Mouse (Mus musculus) activated CD4-positive, CD25-positive, alpha-beta regulatory T cell, adult 4 months (primary cell): Measurements from ENCODE around the gene Ankfy1. TPM values are rescaled to one million over a fixed set of nuclear protein-coding genes. Genes with fewer than 3 reads are reported as not detected.
A peak's percentile ranks its signal among the peaks of the same experiment; 100 is the strongest.
"Not testable (repeated sequence)": the region's sequence is repeated elsewhere in the genome, so short reads cannot be mapped to it uniquely, and the experiment has no call there.

ENCODE experiments used
- ATAC-seq: one replicate; pipeline ENCODE4 v1.8.0; 2017
- polyA plus RNA-seq, 2 experiments: library from polyadenylated mRNA; unstranded; fragments of 100-300 nt; shearing (Covaris generic); gene quantifications; one replicate each; pipeline ENCODE4 v1.2.1; 2017

Ankfy1 gene
- polyA plus RNA-seq, 2 experiments from 2014 or later = 33.2 to 41.2 TPM

DNA sequence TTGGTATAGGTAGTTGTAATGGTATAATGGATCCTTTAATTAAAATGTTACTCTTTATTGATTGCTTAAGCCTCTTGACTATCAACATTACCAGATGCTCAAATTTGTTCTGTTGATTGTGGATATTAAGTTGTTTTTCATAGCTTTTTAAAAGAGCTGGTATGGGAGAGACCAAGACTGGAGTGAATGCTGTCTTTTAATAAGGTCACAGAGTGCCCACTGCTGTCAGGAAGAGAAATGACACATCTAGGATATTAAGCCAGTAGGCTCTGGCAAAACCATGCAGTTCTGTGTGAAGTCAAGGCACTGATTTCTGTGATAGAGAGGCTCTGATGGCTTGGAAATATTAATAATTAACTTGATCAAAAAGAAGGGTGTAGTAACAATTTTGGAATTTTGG, 34.1 kb downstream of the Ankfy1 start:
- ATAC-seq = no peak

GRCm38 (mm10) chr11:72726023-72726422, 36.2 kb downstream of the Ankfy1 start:
- no peak for ATAC-seq

DNA sequence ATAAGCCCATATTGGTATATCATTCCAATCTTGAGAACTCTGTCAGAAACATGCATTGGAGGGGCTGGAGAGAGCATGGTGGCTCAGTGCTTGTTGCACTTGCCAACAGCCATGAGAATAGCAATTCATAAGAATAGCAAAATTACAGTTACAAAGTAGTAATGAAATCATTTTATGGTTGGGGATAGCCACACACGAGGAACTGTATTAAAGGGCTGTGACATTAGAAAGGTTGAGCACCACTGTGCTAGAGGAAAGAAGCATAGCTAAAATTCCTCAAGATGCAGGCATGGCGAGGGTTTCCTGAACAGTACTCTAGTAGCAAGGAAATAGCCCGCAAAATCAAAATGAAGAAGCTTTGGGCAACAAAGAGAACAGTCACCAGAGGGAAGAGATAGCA, 43.9 kb downstream of the Ankfy1 start:
- no peak for ATAC-seq

DNA sequence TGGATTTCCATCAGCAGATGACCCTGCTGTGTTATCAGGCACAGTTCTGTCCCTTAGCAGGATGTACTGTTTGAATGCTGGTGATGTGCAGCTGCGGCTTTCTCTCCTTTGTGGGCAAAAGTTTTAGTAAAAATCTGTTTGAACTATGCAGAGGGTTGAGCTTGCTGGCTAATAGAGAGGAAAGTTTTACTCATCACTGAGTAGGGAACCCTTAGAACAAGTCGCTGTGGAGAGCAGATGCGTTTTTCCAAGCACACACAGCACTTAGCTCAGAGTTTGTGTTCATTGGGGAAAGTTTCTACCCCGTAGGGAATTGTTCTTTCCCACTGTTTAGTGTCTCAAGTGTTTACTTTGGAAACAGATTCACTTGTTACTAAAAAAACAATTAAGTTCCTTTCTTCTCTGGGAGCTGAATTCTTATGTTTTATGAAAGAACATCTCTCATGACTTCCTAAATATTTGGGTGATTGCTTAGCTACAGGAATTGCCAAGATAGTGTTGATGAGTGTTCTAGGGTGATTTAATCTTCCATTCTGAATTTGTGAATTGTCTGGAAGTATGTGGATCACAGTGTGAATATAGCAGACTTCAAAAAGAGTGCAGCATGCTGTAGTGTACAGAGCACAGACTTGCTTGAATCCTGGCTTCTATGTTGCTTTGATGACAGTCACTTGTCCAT, 45.2 kb downstream of the Ankfy1 start:
- ATAC-seq = no peak

DNA sequence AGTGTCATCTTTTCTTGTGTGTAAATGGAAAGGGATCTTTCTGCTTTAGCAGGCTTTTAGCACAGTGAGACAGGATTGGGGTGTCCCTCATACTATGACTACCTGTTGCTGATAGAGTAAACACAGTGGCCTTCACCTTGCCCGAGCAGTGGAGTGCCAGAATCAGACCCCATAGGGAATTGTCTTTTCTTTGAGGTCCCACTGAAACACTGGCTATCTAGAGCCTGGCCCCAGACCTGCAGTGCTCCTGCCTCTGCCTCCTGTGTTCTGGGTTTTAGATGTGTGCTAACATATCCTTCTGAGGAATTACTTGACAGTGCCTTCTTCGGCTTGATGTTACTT, 45.7 kb downstream of the Ankfy1 start:
- no peak for ATAC-seq

DNA sequence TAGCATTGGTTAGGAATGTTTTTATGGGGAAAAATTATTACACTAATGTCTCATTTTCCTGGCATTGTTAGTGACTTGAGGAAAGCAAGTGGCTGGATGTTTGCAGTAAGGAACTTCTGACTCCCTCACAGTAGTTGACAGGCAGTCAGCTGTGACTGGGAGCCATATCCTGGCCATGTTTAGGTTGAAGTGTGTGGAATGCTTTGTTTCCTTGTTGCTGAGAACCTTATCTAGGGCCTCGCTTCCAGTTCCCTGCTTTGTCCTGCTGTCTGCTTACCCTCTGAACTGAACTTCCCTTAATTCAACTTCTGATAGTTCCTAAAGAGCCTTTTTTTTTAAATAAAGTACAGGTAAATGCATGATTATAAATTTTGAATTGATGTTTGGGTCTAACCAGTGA, 46.5 kb downstream of the Ankfy1 start:
- no peak for ATAC-seq

DNA sequence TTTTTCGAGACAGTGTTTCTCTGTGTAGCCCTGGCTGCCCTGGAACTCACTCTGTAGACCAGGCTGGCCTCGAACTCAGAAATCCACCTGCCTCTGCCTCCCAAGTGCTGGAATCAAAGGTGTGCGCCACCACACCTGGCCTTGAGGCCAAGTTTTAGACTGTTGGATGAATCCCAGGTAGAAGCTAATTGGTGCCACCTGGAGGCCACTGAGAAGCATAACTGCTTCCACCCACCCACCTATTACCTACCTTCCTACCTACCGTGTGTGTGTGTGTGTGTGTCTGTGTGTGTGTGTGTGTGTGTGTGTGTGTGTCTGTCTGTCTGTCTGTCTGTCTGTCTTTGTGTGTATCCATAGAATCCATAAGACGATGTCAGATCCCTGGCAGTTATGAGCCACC, 47.7 kb downstream of the Ankfy1 start:
- peak; percentile 43 for ATAC-seq

DNA sequence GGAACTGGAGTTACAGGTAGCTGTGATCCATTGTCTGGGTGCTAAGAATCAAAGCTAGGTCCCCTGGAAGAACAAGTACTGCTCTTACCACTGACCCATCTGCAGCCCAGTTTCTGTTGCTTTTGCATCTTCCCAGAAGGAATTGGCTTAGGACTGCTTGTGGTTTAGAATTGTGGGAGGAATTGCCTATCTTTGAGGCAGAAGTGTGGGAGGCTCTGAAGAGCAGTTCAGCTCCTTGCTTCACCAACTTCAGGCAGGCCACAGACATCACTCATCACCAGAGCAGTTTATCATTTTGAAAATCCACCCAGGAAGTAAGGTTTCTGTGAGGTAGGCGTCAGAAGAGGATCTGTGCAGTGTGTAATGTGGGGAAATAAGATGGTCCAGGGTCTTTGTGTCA, 49.2 kb downstream of the Ankfy1 start:
- no peak for ATAC-seq

GRCm38 (mm10) chr11:72751956-72752355, 62.1 kb downstream of the Ankfy1 start:
- no peak for ATAC-seq

DNA sequence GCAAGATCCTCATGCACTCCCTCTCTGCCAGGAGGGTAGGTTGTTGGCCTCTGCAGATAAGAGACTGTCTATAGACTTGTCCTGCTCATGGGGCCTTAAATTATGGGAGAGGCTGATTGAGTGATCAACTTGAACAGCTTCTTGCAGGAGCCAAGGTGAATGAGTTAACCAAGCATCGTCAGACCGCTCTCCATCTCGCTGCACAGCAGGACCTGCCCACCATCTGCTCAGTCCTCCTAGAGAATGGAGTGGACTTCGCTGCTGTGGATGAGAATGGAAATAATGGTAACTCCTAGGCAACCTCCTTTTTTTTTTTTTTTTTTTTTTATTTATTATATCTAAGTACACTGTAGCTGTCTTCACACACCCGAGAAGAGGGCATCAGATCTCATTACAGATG, 68.5 kb downstream of the Ankfy1 start:
- no peak for ATAC-seq

DNA sequence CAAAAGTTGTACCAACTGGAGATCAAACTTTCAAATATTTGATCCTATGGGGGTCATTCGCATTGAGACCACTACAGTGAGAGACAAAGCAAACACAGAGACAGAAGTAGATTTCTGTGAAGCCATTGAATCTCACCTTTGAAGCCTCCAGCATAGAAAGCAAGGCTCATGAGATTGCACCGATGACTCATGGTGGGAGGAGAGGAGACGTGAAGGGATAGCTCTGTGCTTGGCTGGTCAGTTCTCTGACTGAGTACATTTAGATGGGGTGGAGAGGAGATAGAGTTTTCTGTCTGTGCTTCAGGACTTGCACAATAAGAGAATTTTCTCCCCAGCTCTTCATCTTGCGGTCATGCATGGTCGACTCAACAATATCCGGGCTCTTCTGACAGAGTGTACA, 69.8 kb downstream of the Ankfy1 start:
- ATAC-seq = no peak

GRCm38 (mm10) chr11:72760781-72761180, 71.0 kb downstream of the Ankfy1 start:
- no peak for ATAC-seq

GRCm38 (mm10) chr11:72764270-72764669, 74.5 kb downstream of the Ankfy1 start:
- no peak for ATAC-seq

DNA sequence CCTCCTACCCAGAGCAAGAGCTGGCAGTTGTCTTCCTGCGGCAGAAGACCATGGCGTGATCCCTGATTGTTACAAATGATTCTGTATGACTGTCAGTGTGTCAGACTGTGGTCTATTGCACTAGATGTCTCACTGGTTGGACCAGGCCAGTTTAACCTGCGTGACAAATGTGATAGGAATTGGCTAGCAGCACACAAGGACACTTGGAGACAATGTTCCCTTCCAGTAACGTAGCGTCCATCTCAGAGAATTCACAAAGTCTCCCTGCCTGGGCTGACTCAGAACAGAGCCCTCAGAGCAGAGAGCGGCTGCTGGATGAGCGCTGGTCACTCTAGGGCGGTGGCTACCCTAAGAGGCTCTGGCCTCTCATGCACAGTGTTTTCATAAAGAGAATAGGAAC, 77.9 kb downstream of the Ankfy1 start:
- ATAC-seq = no peak

- no peak for ATAC-seq
These were observed 79.3 kb downstream of the Ankfy1 start for GRCm38 (mm10) chr11:72769061-72769460.

- ATAC-seq = no peak
These were observed 80.5 kb downstream of the Ankfy1 start for GRCm38 (mm10) chr11:72770324-72770723.

DNA sequence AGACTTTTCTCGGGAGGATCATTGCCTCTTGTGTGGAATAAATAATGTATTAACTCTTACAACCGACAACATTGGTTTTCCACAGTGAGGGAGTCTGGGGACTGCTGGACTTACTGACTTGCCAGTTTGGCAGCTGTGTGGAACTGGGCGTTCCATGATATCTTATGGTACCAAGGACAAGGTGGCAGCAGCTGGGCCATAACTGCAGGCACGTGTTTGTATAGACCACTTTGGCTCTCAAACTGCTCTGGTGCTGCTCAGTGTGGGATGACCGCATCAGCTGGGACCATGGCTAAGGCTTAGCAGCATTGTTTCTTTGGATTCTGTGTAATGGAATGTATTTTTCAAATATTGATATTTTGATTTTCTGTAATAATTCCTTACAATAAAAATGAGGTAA, 81.0 kb downstream of the Ankfy1 start:
- ATAC-seq = no peak

DNA sequence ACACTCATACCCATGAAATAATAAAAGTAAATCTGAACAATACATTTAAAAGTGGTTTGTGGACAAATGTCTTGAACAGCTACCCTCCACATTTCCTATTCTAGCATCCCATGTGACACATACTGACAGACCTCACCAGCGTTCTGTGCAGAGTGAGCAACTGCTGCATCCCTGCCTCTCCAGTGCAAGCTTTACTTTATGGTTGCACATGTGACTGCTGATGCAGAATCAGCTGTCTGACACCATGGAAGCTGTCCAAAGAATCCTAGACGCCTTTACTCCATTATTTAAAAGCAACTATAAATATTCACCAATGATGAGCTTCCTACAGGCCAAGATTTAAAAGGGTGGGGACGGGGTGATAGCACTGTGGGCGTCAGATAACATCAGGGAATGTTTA, 81.7 kb downstream of the Ankfy1 start:
- no peak for ATAC-seq

GRCm38 (mm10) chr11:72772611-72773010, 82.8 kb downstream of the Ankfy1 start:
- not testable (repeated sequence) for ATAC-seq

DNA sequence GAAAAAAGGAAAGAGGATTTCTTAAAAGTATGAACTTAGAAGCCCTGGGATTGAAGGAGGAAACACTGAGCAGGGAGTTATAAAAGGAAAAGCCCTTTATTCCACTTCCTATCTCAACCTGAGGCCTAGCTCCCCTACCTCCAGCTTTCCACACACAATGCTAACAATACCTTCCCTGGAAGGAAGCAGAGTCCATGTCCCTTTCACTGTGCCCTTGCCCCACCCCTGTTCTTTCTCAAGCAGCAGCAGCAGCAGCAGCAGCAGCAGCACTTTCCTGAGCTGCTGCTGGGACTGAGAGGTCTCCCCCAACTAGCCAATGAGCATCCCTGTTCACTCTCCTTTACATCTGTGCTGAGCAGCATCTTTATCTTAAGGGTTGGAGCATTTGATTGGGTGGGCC, 89.2 kb downstream of the Ankfy1 start:
- ATAC-seq = no peak

DNA sequence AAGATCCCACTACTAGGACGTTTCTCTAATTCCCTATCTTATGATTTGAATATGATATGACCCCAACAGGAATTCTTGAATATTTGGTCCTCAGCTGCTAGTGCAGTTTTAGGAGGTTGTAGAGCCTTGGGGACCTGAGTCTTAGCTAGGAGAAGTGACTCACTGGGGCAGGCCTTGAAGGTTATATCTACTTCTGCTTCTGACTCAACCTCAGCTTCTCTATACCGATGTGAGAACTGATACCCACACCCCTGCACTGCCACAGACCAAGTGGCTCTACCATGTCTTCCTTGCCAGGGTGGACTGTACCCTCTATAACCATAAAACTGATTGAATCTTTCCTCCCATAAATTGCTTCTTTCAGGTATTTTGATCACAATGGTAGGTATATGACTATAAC, 92.3 kb downstream of the Ankfy1 start:
- no peak for ATAC-seq

DNA sequence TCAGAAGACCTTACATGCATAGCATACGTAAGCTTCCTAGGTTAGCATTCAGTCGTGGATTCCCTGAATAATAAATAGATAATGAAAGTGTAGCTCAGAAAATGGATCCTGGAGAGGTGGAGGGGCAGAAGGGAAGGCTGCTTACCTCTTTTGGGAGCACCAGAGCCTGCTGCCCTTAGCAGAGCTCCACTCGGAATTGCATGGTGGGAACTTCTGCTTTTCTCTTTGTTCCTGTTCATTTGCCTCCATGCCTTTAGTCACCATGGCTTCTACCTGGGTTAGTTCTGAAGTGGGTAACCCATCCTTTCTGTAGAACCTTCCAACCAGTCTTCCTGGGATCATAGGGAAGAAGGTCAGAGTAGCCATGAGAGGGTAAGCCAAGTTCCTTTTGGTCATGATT, 92.7 kb downstream of the Ankfy1 start:
- ATAC-seq = no peak

- ATAC-seq = no peak
These were observed 102.2 kb downstream of the Ankfy1 start for GRCm38 (mm10) chr11:72792033-72792432.

- ATAC-seq = no peak
These were observed 105.3 kb downstream of the Ankfy1 start for GRCm38 (mm10) chr11:72795149-72795454.

- ATAC-seq = peak; percentile 89
These were observed 105.9 kb downstream of the Ankfy1 start, which contains the start of the genes Cyb5d2 and Zzef1 for GRCm38 (mm10) chr11:72795455-72796295. TSS of gene Cyb5d2 (minus strand) at chr11:72796142. TSS of gene Zzef1 (plus strand) at chr11:72796226.
